Mouse (Mus musculus) CD8-positive naive resting alpha-beta T cell, adult 2 months (primary cell): ENCODE measurements around the gene Lce3a.

Source experiments
- DNase-seq, 2 experiments: peaks; one replicate each; pipeline ENCODE4 v3.0.0; 2022; ENCODE audit warnings: low read depth in 2 of 2, low spot score in 2 of 2

Lce3a gene

GRCm38 (mm10) chr3:92926130-92926529 lies at the start of gene Lce3a:
TSS of gene Lce3a (minus strand) at chr3:92926230.
- DNase-seq: no peak

DNA sequence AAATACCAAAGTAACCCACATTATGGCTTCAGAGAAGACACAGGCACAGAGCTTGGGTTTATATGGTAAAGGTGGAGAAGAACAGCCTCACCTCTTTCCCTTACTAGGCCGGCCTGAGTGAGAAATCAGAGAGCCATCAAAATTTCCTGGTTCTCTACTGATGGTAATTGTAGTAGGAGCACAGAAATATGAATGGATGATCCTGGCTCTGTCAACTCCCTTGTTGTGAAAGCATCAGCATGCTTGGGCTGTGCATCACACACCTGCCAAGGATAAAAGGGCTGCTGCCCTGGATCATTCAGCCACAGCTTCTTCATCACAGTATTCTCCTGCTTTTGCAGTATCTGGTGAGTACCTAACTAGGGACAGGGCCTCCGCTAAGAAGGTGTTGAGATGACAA lies 40.7 kb upstream of the Lce3a start, which contains the start of gene Lce3e:
Lce3e (plus strand) TSS at position 301 of the 400 bp plus-strand sequence.
- DNase-seq: no peak

DNA sequence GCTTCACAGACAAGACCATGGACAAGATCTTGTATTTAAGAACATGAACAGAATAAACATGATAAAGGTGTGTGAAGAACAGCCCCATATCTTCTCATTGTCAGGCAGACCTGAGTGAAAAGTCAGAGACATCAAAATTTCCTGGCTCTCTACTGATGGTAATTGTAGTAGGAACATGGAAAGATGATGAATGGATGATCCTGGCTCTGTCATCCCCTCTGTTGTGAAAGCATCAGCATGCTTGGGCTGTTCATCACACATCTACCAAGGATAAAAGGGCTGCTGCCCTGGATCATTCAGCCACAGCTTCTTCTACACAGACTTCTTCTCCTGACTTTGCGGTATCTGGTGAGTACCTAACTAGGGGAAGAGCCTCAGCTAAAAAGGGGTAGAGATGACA lies 31.1 kb upstream of the Lce3a start, which contains the start of gene Lce3d:
Lce3d (plus strand) TSS at position 301 of the 400 bp plus-strand sequence.
- no peak for DNase-seq

DNA sequence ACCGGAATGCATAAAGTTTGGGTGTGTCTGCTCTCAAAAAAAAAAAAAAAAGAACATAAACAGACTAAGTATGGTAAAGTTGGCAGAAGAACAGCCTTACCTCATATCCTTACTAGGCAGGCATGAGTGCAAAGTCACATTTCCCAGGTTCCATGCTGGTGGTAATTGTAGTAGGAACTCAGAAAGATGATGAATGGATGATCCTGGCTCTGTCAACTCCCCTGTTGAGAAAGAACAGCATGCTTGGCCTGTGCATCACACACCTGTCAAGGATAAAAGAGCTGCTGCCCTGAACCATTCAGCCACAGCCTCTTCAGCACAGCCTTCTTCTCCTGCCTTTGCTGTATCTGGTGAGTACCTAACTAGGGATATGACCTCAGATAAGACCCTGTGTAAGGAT lies 18.2 kb upstream of the Lce3a start, which contains the start of gene Lce3c:
Lce3c (plus strand) TSS at position 301 of the 400 bp plus-strand sequence.
- DNase-seq: no peak

DNA sequence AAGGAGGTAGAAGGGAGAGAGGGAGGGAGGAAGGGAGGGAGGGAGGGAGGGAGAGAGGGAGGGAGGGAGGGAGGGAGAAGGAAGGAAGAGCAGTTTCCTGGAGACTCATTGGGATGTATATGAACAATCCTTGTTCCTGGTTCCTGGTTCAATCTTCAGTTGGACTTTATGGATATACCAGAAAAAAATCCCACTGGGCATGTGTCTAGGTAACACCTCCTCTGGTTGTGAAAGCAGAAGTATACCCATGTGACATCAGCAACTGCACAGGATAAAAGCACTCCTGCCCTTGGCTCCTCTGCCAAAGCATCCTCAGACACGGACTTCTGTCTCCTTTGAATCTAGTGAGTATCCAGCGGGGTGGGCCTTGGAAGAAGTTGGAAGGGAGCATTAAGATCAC lies 6.6 kb upstream of the Lce3a start, which contains the start of gene Lce3b:
Lce3b (plus strand) TSS at position 301 of the 400 bp plus-strand sequence.
- no peak for DNase-seq

GRCm38 (mm10) chr3:92920364-92920763 lies 5.7 kb downstream of the Lce3a start:
- no peak for DNase-seq

- DNase-seq: no peak
Observed at GRCm38 (mm10) chr3:92907571-92907970, 18.5 kb downstream of the Lce3a start.

DNA sequence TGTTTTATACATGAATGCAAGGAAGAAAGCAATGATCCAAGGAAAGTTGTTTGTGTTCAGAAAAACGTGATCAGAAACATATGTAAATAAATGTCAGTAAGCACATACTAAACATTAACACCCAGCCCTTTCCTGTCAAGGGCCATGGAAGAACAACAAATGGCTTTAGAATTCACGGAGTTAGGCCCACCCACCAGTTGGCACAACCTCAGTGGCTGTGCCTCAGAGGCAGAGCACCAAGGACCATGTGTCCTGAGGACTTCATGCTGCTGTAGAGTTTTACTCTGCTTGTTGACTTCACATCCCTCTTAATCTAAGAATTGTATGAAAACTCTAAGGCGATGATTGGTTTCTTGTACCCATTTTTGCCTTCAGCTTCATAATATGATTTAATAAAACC lies 20.8 kb downstream of the Lce3a start:
- no peak for DNase-seq

DNA sequence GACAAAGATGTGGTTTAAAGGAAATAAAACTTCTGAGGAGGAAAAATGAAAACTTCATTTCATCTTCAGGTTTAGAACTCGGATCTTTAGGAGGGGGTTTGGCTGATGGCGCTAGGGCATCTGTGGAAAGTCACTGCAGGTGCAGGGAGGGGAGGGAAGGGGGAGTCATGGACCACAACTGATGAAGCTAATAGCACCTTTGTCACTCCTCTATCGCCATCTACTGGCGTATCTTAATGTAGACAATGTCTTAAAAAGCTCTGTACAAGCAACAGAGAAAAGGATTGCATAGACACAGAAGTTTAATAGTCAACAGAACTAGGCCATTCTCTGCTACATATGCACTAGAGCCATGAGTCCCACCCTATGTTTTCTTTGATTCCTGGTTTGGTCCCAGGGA lies 22.4 kb downstream of the Lce3a start:
- DNase-seq: no peak

GRCm38 (mm10) chr3:92902992-92903391 lies 23.0 kb downstream of the Lce3a start:
- no peak for DNase-seq

DNA sequence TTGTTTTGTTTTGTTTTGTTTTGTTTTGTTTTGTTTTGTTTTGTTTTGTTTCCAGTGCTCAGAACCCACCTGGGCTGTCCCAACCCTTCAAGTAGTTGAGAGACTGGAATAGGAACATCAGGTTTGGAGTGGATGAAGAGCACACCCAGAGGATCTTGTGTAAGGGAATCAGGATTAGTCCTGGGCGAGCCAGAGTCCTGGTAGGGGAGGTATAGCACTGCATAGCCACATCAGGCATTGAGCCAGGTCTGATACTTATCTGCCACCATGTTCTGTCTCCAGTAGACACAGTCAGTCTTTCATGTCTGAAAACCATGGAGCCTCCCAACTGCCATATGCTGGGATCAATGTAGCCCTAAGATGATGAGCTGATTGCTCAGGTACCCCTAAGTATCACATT lies 31.5 kb downstream of the Lce3a start:
- DNase-seq: no peak

DNA sequence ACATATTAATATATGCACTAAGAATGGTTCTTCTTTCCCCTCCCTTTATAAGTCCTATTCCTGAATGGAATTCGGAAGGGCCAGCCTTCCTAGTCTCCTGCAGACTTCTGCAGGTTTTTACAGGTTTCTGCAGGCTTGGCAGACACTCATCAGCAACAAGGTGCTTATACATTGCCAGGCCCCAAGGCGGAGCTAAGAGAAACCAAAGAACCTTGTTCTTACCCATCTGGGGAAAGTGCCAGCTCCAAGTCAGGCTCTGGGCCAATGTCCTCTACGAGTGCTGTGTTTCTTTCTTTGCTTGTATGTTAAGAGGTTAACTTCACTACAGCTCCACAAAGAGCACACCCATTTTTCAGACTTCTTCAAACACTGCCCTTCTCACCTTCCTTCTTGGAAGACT lies 32.0 kb downstream of the Lce3a start:
- DNase-seq: no peak
